Mouse (Mus musculus) bone marrow, adult 2 months (tissue): Measurements from ENCODE around the gene Arhgap22.

Experiments used
- CTCF ChIP-seq: fragments of 200-500 bp; IDR thresholded peaks from 2 replicates; pipeline ENCODE4 v1.5.1; 2011; ENCODE audit warnings: low read length, control low read depth; ENCODE audit not compliant: control insufficient read depth, insufficient read depth
- POLR2A ChIP-seq: fragments of 200-500 bp; IDR thresholded peaks from 2 replicates; pipeline ENCODE4 v1.6.1; 2011; ENCODE audit warnings: low read depth, mild to moderate bottlenecking, control low read depth, low read length, borderline replicate concordance; ENCODE audit not compliant: control insufficient read depth

DNA sequence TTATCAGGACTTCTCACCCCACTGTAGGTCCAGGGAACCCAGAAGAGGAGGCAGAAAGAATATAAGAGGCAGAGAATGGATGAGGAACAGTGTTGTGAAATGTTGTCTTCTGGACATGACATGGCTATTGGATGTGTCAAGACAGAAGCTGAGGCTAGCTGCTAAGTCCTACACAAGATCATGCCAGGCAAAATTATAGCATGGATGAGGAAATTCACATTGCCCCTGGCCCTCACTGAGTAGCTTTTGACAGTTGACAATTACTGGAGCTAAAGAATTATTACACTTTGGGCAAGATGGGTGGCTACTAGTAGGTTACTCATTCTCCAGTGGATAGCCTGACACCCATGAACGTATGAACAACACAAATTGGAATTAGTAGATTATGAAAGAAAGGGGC lies 201.9 kb downstream of the Arhgap22 start:
- no peak for TF ChIP-seq CTCF
- no peak for TF ChIP-seq POLR2A
